Mouse (Mus musculus): ENCODE data around the gene Olfr1307.

The Olfr1307 gene

GRCm38 (mm10) chr2:111949340-111949739 is at the start of gene Olfr1307:
Gene Olfr1307, minus strand, starts transcription at chr2:111949440.
- no peak for DNase-seq (ENCODE audit: low read depth)

- no peak for DNase-seq (ENCODE audit: low read depth)
These were observed 40.9 kb upstream of the Olfr1307 start, which contains the start of gene Olfr1309 for GRCm38 (mm10) chr2:111990181-111990580. Gene Olfr1309, minus strand, starts transcription at chr2:111990281.

GRCm38 (mm10) chr2:111964844-111965243 is 15.6 kb upstream of the Olfr1307 start, which contains the start of gene Olfr1308:
Gene Olfr1308, minus strand, starts transcription at chr2:111964944.
- DNase-seq (ENCODE audit: low read depth), result no peak

GRCm38 (mm10) chr2:111916171-111916570 is 33.1 kb downstream of the Olfr1307 start, which contains the start of gene Olfr1306:
Gene Olfr1306, minus strand, starts transcription at chr2:111916271.
- DNase-seq (ENCODE audit: low read depth), result no peak

Data from NIH3T3 (cell line).